20 mouse cellular contexts compared by ENCODE assay signal in the genomic region with DNA sequence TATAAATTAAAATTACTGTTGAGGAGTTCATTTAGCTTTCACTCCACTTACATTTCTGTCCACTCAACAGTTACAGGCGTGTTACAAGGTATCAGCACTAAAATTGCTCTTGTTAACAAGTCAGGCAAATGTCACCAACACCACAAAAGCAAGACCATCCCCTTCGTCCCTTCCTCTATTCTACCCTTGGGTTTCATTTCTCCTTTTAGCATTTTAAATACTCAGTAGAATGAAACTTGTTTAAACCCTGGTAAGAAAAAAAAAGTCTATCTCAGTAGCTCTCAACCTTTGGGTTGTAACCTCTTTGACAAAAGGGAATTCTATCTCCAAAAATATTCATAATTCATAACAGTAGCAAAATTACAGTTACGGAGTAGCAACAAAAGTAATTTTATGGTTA. TPM values are rescaled to one million over a fixed set of nuclear protein-coding genes. Genes with fewer than 3 reads are reported as not detected.
"Had no signal": no experiment of that assay in that cellular context is flagged by ENCODE, and none has a peak within 500 bp of the region (broad histone marks: within the 10 kb centered on the region; RNA-seq: fewer than 3 reads in every experiment).

No protein-coding gene starts in this region.

- H3K4me2 ChIP-seq: limb, embryonic 13.5 days; liver, embryonic 11.5 days; lung, embryonic 14.5 days; midbrain, embryonic 13.5 days; neural tube, embryonic 12.5 days; stomach, embryonic 15.5 days had no signal

- H3K36me3 ChIP-seq: stomach, embryonic 15.5 days had no signal

- H3K9ac ChIP-seq: limb, embryonic 13.5 days; lung, embryonic 14.5 days; midbrain, embryonic 13.5 days; neural tube, embryonic 12.5 days; stomach, embryonic 15.5 days had no signal

- H3K27me3 ChIP-seq: limb, embryonic 13.5 days; midbrain, embryonic 13.5 days; neural tube, embryonic 12.5 days; stomach, embryonic 15.5 days had no signal

- ATAC-seq: hindbrain, postnatal 0 days; midbrain, embryonic 13.5 days had no signal

- H3K27ac ChIP-seq: hindbrain, postnatal 0 days; kidney, postnatal 0 days; limb, embryonic 13.5 days; midbrain, embryonic 13.5 days; neural tube, embryonic 12.5 days; stomach, embryonic 15.5 days had no signal

- H3K9me3 ChIP-seq: limb, embryonic 13.5 days; midbrain, embryonic 13.5 days; neural tube, embryonic 12.5 days; stomach, embryonic 15.5 days had no signal

- DNase-seq: kidney, adult 11 months; kidney, adult 9 months; kidney, postnatal 36 days; layer of hippocampus, adult 9-11 months; layer of hippocampus, postnatal 36 days; left cerebral cortex, postnatal 4 days; lung, embryonic 14.5 days; retina, postnatal 1 day; right cerebral cortex, postnatal 4 days had no signal

- H3K4me3 ChIP-seq: limb, embryonic 13.5 days; midbrain, embryonic 13.5 days; neural tube, embryonic 12.5 days; stomach, embryonic 15.5 days had no signal

RNA-seq across cellular contexts. Expression of a gene that starts 9.5 kb away (rescaled TPM):
- total RNA-seq: hindbrain, postnatal 0 days; layer of hippocampus, adult 18-20 months; left cerebral cortex, adult 8-10 months; left cerebral cortex, postnatal 4 days had no signal
- polyA plus RNA-seq: hindbrain, postnatal 0 days; intestine, embryonic 14.5 days; kidney, postnatal 0 days; limb, embryonic 13.5 days; liver, embryonic 11.5 days; lung, embryonic 14.5 days; midbrain, embryonic 13.5 days; neural tube, embryonic 12.5 days had no signal

RNA-seq across cellular contexts. Expression of a gene that starts 19.9 kb away (rescaled TPM):
- polyA plus RNA-seq: midbrain, embryonic 13.5 days had no signal

RNA-seq across cellular contexts. Expression of a gene that starts 26.8 kb away (rescaled TPM):
- total RNA-seq: layer of hippocampus, postnatal 36 days; left cerebral cortex, adult 8-10 months; left cerebral cortex, postnatal 4 days had no signal
- polyA plus RNA-seq: intestine, embryonic 14.5 days; neural tube, embryonic 12.5 days had no signal

RNA-seq across cellular contexts. Expression of a gene that starts 36.2 kb away (rescaled TPM):
- polyA plus RNA-seq: limb, embryonic 13.5 days; liver, embryonic 11.5 days; liver, embryonic 16.5 days; lung, embryonic 14.5 days had no signal
